Mouse (Mus musculus): ENCODE results near the gene Tfap4. TPM values are rescaled to one million over a fixed set of nuclear protein-coding genes. Genes with fewer than 3 reads are reported as not detected.
A peak's percentile ranks its signal among the peaks of the same experiment; 100 is the strongest.

Gene Tfap4
- polyA plus RNA-seq, 1 experiment from 2014 or later = 25.1 TPM

GRCm38 (mm10) chr16:4551056-4551455 is 8.6 kb downstream of the Tfap4 start:
- Histone ChIP-seq H3K9ac (ENCODE audit: low read depth, low read length) (no peak overlapping the region), H3K4me1 (replicated peaks; ENCODE audit: control insufficient read depth, insufficient read depth, low read length) (peaks cover 49% of the 10 kb centered on the region), H3K27me3 (replicated peaks; ENCODE audit: control insufficient read depth, insufficient read depth, low read length) (no peaks in the 10 kb centered on the region), H3K4me3 (ENCODE audit: low read depth, low read length) (no peak overlapping the region), H3K4me2 (no peak overlapping the region; the same call in 1 of the 2 replicates), H3K27ac (ENCODE audit: low read depth, low read length) (no peak overlapping the region), H3K9me3 (ENCODE audit: control insufficient read depth, low read length) (no peaks in the 10 kb centered on the region), H3K36me3 (ENCODE audit: control insufficient read depth, insufficient read depth, low read length) (peaks cover 35% of the 10 kb centered on the region)
- no peak for DNase-seq (ENCODE audit: low spot score)
- peak; percentile 38 for ATAC-seq (replicated peaks; ENCODE audit: low FRiP score)
- WGBS = 41% methylated on average over 13 of the region's 13 CpGs

- 88% methylated on average over 18 of the region's 18 CpGs for WGBS
- no peaks in the 10 kb centered on the region for H3K27me3 ChIP-seq (replicated peaks; ENCODE audit: control insufficient read depth, insufficient read depth, low read length)
- DNase-seq (ENCODE audit: low spot score) = no peak
- no peak overlapping the region; the same call in 1 of the 2 replicates for H3K27ac ChIP-seq (ENCODE audit: low read depth, low read length)
- H3K4me3 ChIP-seq (ENCODE audit: low read depth, low read length) = no peak overlapping the region
- H3K4me2 ChIP-seq = no peak overlapping the region
- ATAC-seq (replicated peaks; ENCODE audit: low FRiP score) = no peak
- no peak overlapping the region for H3K9ac ChIP-seq (ENCODE audit: low read depth, low read length)
- H3K36me3 ChIP-seq (ENCODE audit: control insufficient read depth, insufficient read depth, low read length) = peaks cover 40% of the 10 kb centered on the region
- H3K4me1 ChIP-seq (replicated peaks; ENCODE audit: control insufficient read depth, insufficient read depth, low read length) = peaks cover 30% of the 10 kb centered on the region
- H3K9me3 ChIP-seq (ENCODE audit: control insufficient read depth, low read length) = no peaks in the 10 kb centered on the region
Observed at GRCm38 (mm10) chr16:4548953-4549688, 10.5 kb downstream of the Tfap4 start.

- H3K9me3 ChIP-seq (ENCODE audit: control insufficient read depth, low read length) = no peaks in the 10 kb centered on the region
- ATAC-seq (replicated peaks; ENCODE audit: low FRiP score) (no peak), DNase-seq (ENCODE audit: low spot score) (no peak)
- no peak overlapping the region for H3K4me2 ChIP-seq
- peaks cover 40% of the 10 kb centered on the region for H3K36me3 ChIP-seq (ENCODE audit: control insufficient read depth, insufficient read depth, low read length)
- H3K27ac ChIP-seq (ENCODE audit: low read depth, low read length) = no peak overlapping the region
- no peak overlapping the region for H3K9ac ChIP-seq (ENCODE audit: low read depth, low read length)
- H3K27me3 ChIP-seq (replicated peaks; ENCODE audit: control insufficient read depth, insufficient read depth, low read length) = no peaks in the 10 kb centered on the region
- H3K4me3 ChIP-seq (ENCODE audit: low read depth, low read length) = no peak overlapping the region
- WGBS = 86% methylated on average over 5 of the region's 5 CpGs
- peaks cover 15% of the 10 kb centered on the region for H3K4me1 ChIP-seq (replicated peaks; ENCODE audit: control insufficient read depth, insufficient read depth, low read length)
Observed at GRCm38 (mm10) chr16:4547611-4548010, 12.0 kb downstream of the Tfap4 start.

- Histone ChIP-seq H3K9me3 (ENCODE audit: control insufficient read depth, low read length) (no peaks in the 10 kb centered on the region), H3K4me1 (replicated peaks; ENCODE audit: control insufficient read depth, insufficient read depth, low read length) (peaks cover 7% of the 10 kb centered on the region), H3K36me3 (ENCODE audit: control insufficient read depth, insufficient read depth, low read length) (peaks cover 38% of the 10 kb centered on the region), H3K4me3 (ENCODE audit: low read depth, low read length) (no peak overlapping the region), H3K9ac (ENCODE audit: low read depth, low read length) (no peak overlapping the region), H3K27me3 (replicated peaks; ENCODE audit: control insufficient read depth, insufficient read depth, low read length) (no peaks in the 10 kb centered on the region), H3K4me2 (no peak overlapping the region), H3K27ac (ENCODE audit: low read depth, low read length) (no peak overlapping the region)
- DNase-seq (ENCODE audit: low spot score) = no peak
- ATAC-seq (replicated peaks; ENCODE audit: low FRiP score) = no peak
- 94% methylated on average over 8 of the region's 8 CpGs for WGBS
Observed at GRCm38 (mm10) chr16:4546838-4547237, 12.8 kb downstream of the Tfap4 start.

GRCm38 (mm10) chr16:4544845-4545244 is 14.8 kb downstream of the Tfap4 start:
- no peak overlapping the region for H3K27ac ChIP-seq (ENCODE audit: low read depth, low read length)
- H3K4me1 ChIP-seq (replicated peaks; ENCODE audit: control insufficient read depth, insufficient read depth, low read length) = no peaks in the 10 kb centered on the region; the same call in 1 of the 2 replicates
- no peak overlapping the region for H3K4me3 ChIP-seq (ENCODE audit: low read depth, low read length)
- no peak for ATAC-seq (replicated peaks; ENCODE audit: low FRiP score)
- H3K27me3 ChIP-seq (replicated peaks; ENCODE audit: control insufficient read depth, insufficient read depth, low read length) = no peaks in the 10 kb centered on the region
- 71% methylated on average over 9 of the region's 9 CpGs for WGBS
- no peak for DNase-seq (ENCODE audit: low spot score)
- no peak overlapping the region for H3K9ac ChIP-seq (ENCODE audit: low read depth, low read length)
- no peak overlapping the region for H3K4me2 ChIP-seq
- H3K9me3 ChIP-seq (ENCODE audit: control insufficient read depth, low read length) = no peaks in the 10 kb centered on the region
- H3K36me3 ChIP-seq (ENCODE audit: control insufficient read depth, insufficient read depth, low read length) = peaks cover 28% of the 10 kb centered on the region

GRCm38 (mm10) chr16:4543266-4543665 is 16.4 kb downstream of the Tfap4 start:
- no peak for ATAC-seq (replicated peaks; ENCODE audit: low FRiP score)
- no peak overlapping the region for H3K4me2 ChIP-seq
- no peak overlapping the region for H3K27ac ChIP-seq (ENCODE audit: low read depth, low read length)
- H3K4me1 ChIP-seq (replicated peaks; ENCODE audit: control insufficient read depth, insufficient read depth, low read length) = no peaks in the 10 kb centered on the region; the same call in 1 of the 2 replicates
- H3K27me3 ChIP-seq (replicated peaks; ENCODE audit: control insufficient read depth, insufficient read depth, low read length) = no peaks in the 10 kb centered on the region
- H3K36me3 ChIP-seq (ENCODE audit: control insufficient read depth, insufficient read depth, low read length) = peaks cover 14% of the 10 kb centered on the region
- no peak overlapping the region for H3K4me3 ChIP-seq (ENCODE audit: low read depth, low read length)
- WGBS = 76% methylated on average over 3 of the region's 3 CpGs
- H3K9ac ChIP-seq (ENCODE audit: low read depth, low read length) = no peak overlapping the region
- no peak for DNase-seq (ENCODE audit: low spot score)
- no peaks in the 10 kb centered on the region for H3K9me3 ChIP-seq (ENCODE audit: control insufficient read depth, low read length)

- Histone ChIP-seq H3K27ac (ENCODE audit: low read depth, low read length) (peak overlapping the region; percentile 34; the same call in 1 of the 2 replicates), H3K9me3 (ENCODE audit: control insufficient read depth, low read length) (no peaks in the 10 kb centered on the region), H3K27me3 (replicated peaks; ENCODE audit: control insufficient read depth, insufficient read depth, low read length) (no peaks in the 10 kb centered on the region), H3K36me3 (ENCODE audit: control insufficient read depth, insufficient read depth, low read length) (peaks cover 11% of the 10 kb centered on the region), H3K9ac (ENCODE audit: low read depth, low read length) (peak overlapping the region; percentile 58), H3K4me1 (replicated peaks; ENCODE audit: control insufficient read depth, insufficient read depth, low read length) (no peaks in the 10 kb centered on the region; the same call in 1 of the 2 replicates), H3K4me3 (ENCODE audit: low read depth, low read length) (peak overlapping the region; percentile 52), H3K4me2 (peak overlapping the region; percentile 78)
- DNase-seq (ENCODE audit: low spot score) = no peak
- no peak for ATAC-seq (replicated peaks; ENCODE audit: low FRiP score)
- 48% methylated on average over 7 of the region's 7 CpGs for WGBS
Observed at GRCm38 (mm10) chr16:4542236-4542774, 17.3 kb downstream of the Tfap4 start.

GRCm38 (mm10) chr16:4541501-4542198 is 18.0 kb downstream of the Tfap4 start, which contains the start of gene Srl:
TSS of gene Srl (minus strand) at chr16:4541816.
- ATAC-seq (replicated peaks; ENCODE audit: low FRiP score) (peak; percentile 97), DNase-seq (ENCODE audit: low spot score) (peak; percentile 98)
- Histone ChIP-seq H3K4me1 (replicated peaks; ENCODE audit: control insufficient read depth, insufficient read depth, low read length) (no peaks in the 10 kb centered on the region; the same call in 1 of the 2 replicates), H3K27ac (ENCODE audit: low read depth, low read length) (peak within 1 kb of the TSS; percentile 34; the same call in 1 of the 2 replicates), H3K9ac (ENCODE audit: low read depth, low read length) (peak within 1 kb of the TSS; percentile 60), H3K27me3 (replicated peaks; ENCODE audit: control insufficient read depth, insufficient read depth, low read length) (no peaks in the 10 kb centered on the region), H3K36me3 (ENCODE audit: control insufficient read depth, insufficient read depth, low read length) (peaks cover 4% of the 10 kb centered on the region), H3K4me2 (peak within 1 kb of the TSS; percentile 78), H3K9me3 (ENCODE audit: control insufficient read depth, low read length) (no peaks in the 10 kb centered on the region), H3K4me3 (ENCODE audit: low read depth, low read length) (peak within 1 kb of the TSS; percentile 52)
- 1% methylated on average over 43 of the region's 43 CpGs for WGBS

Measured in liver, embryonic 11.5 days (tissue).